Mouse (Mus musculus) MEL (cell line): ENCODE measurements around the gene Ppia. TPM values are rescaled to one million over a fixed set of nuclear protein-coding genes. Genes with fewer than 3 reads are reported as not detected.

Experiments
- DNase-seq: peaks from one replicate; pipeline ENCODE4 v3.0.0; 2011; ENCODE audit warnings: low read depth, low spot score
- H3K27ac ChIP-seq: 2 replicates; pipeline ENCODE4 v1.5.1; 2012; ENCODE audit warnings: low read depth, mild to moderate bottlenecking, control low read depth, low read length, moderate library complexity; ENCODE audit not compliant: control insufficient read depth
- H3K27me3 ChIP-seq, 2 experiments: fragments of 150-350 bp in 1 of 2; sonication (generic) in 1 of 2; 2 replicates each; pipeline ENCODE4 v1.6.1; 2012; ENCODE audit warnings: low read length in 2 of 2, mild to moderate bottlenecking in 2 of 2, improper control_type of control experiment in 1 of 2, moderate library complexity in 1 of 2; ENCODE audit not compliant: insufficient read depth in 2 of 2, control insufficient read depth in 1 of 2
- H3K36me3 ChIP-seq, 2 experiments: 2 replicates each; pipeline ENCODE4 v1.6.1; 2012 to 2014; ENCODE audit warnings: low read length in 2 of 2, improper control_type of control experiment in 1 of 2, inconsistent platforms in 1 of 2, mild to moderate bottlenecking in 1 of 2; ENCODE audit not compliant: insufficient read depth in 2 of 2, control insufficient read depth in 1 of 2
- H3K4me1 ChIP-seq, 2 experiments: fragments of 150-350 bp in 1 of 2; sonication (generic) in 1 of 2; 2 replicates each; pipeline ENCODE4 v1.6.1; 2012; ENCODE audit warnings: low read length in 2 of 2, improper control_type of control experiment in 1 of 2, mild to moderate bottlenecking in 1 of 2; ENCODE audit not compliant: insufficient read depth in 2 of 2, control insufficient read depth in 1 of 2
- H3K4me3 ChIP-seq, 2 experiments: fragments of 150-350 bp in 1 of 2; sonication (generic) in 1 of 2; 2 replicates each; pipeline ENCODE4 v1.5.1; 2012; ENCODE audit warnings: low read depth in 2 of 2, low read length in 2 of 2, mild to moderate bottlenecking in 2 of 2, moderate library complexity in 2 of 2, control low read depth in 1 of 2, improper control_type of control experiment in 1 of 2; ENCODE audit not compliant: control insufficient read depth in 1 of 2, insufficient read depth in 1 of 2
- H3K79me2 ChIP-seq: 2 replicates; pipeline ENCODE4 v1.6.1; 2012; ENCODE audit warnings: mild to moderate bottlenecking, low read length, moderate library complexity; ENCODE audit not compliant: control insufficient read depth, poor library complexity, insufficient read depth
- H3K9ac ChIP-seq: 2 replicates; pipeline ENCODE4 v1.6.1; 2012; ENCODE audit warnings: low read depth, mild to moderate bottlenecking, control low read depth, low read length, moderate library complexity; ENCODE audit not compliant: control insufficient read depth, poor library complexity, severe bottlenecking
- H3K9me3 ChIP-seq: fragments of 150-350 bp; sonication (generic); replicated peaks from 2 replicates; pipeline ENCODE4 v1.6.1; 2012; ENCODE audit warnings: mild to moderate bottlenecking, low read length, improper control_type of control experiment, moderate library complexity; ENCODE audit not compliant: insufficient read depth
- BHLHE40 ChIP-seq: IDR thresholded peaks from 2 replicates; pipeline ENCODE4 v1.6.1; 2012; ENCODE audit warnings: low read depth, mild to moderate bottlenecking, inconsistent platforms, low read length, improper control_type of control experiment, borderline replicate concordance
- CTCF ChIP-seq, 3 experiments: IDR thresholded peaks in 2 of 3; conservative IDR thresholded peaks in 1 of 3; 2 replicates each; pipeline ENCODE4 v1.5.1; 2011 to 2012; ENCODE audit warnings: low read length in 3 of 3, low read depth in 2 of 3, mild to moderate bottlenecking in 2 of 3, improper control_type of control experiment in 1 of 3, inconsistent platforms in 1 of 3, mixed read lengths in 1 of 3, moderate library complexity in 1 of 3; ENCODE audit not compliant: control insufficient read depth in 1 of 3, insufficient read depth in 1 of 3, poor library complexity in 1 of 3, severe bottlenecking in 1 of 3
- E2F4 ChIP-seq: IDR thresholded peaks from 2 replicates; pipeline ENCODE4 v1.6.1; 2011; ENCODE audit warnings: low read depth, low read length, improper control_type of control experiment, borderline replicate concordance
- EP300 ChIP-seq, 2 experiments: IDR thresholded peaks; 2 replicates each; pipeline ENCODE4 v1.6.1; 2011; ENCODE audit warnings: improper control_type of control experiment in 2 of 2, low read length in 2 of 2, low read depth in 1 of 2, mild to moderate bottlenecking in 1 of 2
- GATA1 ChIP-seq: IDR thresholded peaks from 2 replicates; pipeline ENCODE4 v1.6.1; 2011; ENCODE audit warnings: low read depth, low read length, improper control_type of control experiment
- KAT2A ChIP-seq: conservative IDR thresholded peaks from 2 replicates; pipeline ENCODE4 v1.6.1; 2012; ENCODE audit warnings: low read depth, low read length, improper control_type of control experiment, inconsistent platforms
- MAFK ChIP-seq: IDR thresholded peaks from 2 replicates; pipeline ENCODE4 v1.6.1; 2011; ENCODE audit warnings: low read depth, mild to moderate bottlenecking, low read length, improper control_type of control experiment, borderline replicate concordance
- MAX ChIP-seq: IDR thresholded peaks from 2 replicates; pipeline ENCODE4 v1.6.1; 2011; ENCODE audit warnings: low read length, improper control_type of control experiment
- MAZ ChIP-seq: IDR thresholded peaks from 2 replicates; pipeline ENCODE4 v1.6.1; 2012; ENCODE audit warnings: low read depth, mild to moderate bottlenecking, inconsistent platforms, low read length, improper control_type of control experiment
- NELFE ChIP-seq: IDR thresholded peaks from 2 replicates; pipeline ENCODE4 v1.6.1; 2011; ENCODE audit warnings: low read depth, low read length, improper control_type of control experiment
- POLR2AphosphoS5 ChIP-seq: IDR thresholded peaks from 2 replicates; pipeline ENCODE4 v1.6.1; 2012; ENCODE audit warnings: low read depth, borderline replicate concordance, mild to moderate bottlenecking, inconsistent platforms, low read length, moderate library complexity, mixed read lengths
- RAD21 ChIP-seq: IDR thresholded peaks from 2 replicates; pipeline ENCODE4 v1.6.1; 2011; ENCODE audit warnings: mild to moderate bottlenecking, low read depth, low read length, improper control_type of control experiment
- RCOR1 ChIP-seq: IDR thresholded peaks from 2 replicates; pipeline ENCODE4 v1.6.1; 2012; ENCODE audit warnings: low read depth, mild to moderate bottlenecking, inconsistent platforms, low read length, improper control_type of control experiment
- SIN3A ChIP-seq: IDR thresholded peaks from 2 replicates; pipeline ENCODE4 v1.6.1; 2012; ENCODE audit warnings: low read length, improper control_type of control experiment, inconsistent platforms
- SMC3 ChIP-seq: IDR thresholded peaks from 2 replicates; pipeline ENCODE4 v1.6.1; 2011; ENCODE audit warnings: low read depth, low read length, improper control_type of control experiment
- TAL1 ChIP-seq: IDR thresholded peaks from 2 replicates; pipeline ENCODE4 v1.6.1; 2012; ENCODE audit warnings: mild to moderate bottlenecking, inconsistent platforms, low read length, moderate library complexity, mixed read lengths
- UBTF ChIP-seq: IDR thresholded peaks from 2 replicates; pipeline ENCODE4 v1.6.1; 2012; ENCODE audit warnings: low read depth, mild to moderate bottlenecking, inconsistent platforms, low read length, improper control_type of control experiment, moderate library complexity, borderline replicate concordance; ENCODE audit not compliant: insufficient read depth
- ZC3H11A ChIP-seq: IDR thresholded peaks from 2 replicates; pipeline ENCODE4 v1.6.1; 2012; ENCODE audit warnings: low read depth, mild to moderate bottlenecking, inconsistent platforms, low read length, improper control_type of control experiment
- ZNF384 ChIP-seq: IDR thresholded peaks from 2 replicates; pipeline ENCODE4 v1.6.1; 2012; ENCODE audit warnings: low read depth, mild to moderate bottlenecking, inconsistent platforms, low read length, improper control_type of control experiment
- polyA plus RNA-seq, 2 experiments: library from polyadenylated mRNA; stranded (reverse) in 1 of 2; unstranded in 1 of 2; fragments of >175 nt in 1 of 2; fragments of >200 nt in 1 of 2; gene quantifications; 2 replicates each; pipeline versions ENCODE4 v1.2.1 to v1.2.4; 2012; ENCODE audit warnings: low replicate concordance in 2 of 2, low read depth in 1 of 2; ENCODE audit not compliant: insufficient read length in 2 of 2, insufficient read depth in 1 of 2, missing spikeins in 1 of 2
- total RNA-seq: library from RNA; depleted of rRNA; stranded (reverse); fragments of 300-350 nt; gene quantifications from 2 replicates; pipeline ENCODE4 v1.2.3, GENCODE M21; 2012

Gene Ppia
- total and polyA plus RNA-seq, 3 experiments, result 3,662 to 7,288 TPM; not detected in 1

DNA sequence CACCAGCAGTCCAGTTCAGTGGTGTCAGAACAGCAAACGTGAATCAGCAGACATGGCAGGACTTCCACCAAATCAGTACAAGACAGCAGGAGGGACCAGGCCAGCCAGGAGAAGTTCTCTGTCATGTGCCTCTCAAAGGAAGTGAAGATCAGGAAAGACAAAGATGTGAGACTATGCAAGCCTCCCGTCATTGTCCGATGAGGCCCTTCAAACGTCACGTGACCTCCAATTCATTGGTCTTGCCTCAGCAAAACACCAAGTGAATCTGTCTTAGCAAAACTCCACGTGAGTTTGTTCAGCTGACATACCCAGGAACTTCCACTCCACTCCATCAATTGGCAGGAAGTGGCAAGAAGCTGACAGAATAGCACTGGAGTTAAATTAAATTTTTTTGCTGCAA, 40.8 kb downstream of the Ppia start:
- Histone ChIP-seq H3K4me3 (no peak overlapping the region), H3K79me2 (no peaks in the 10 kb centered on the region), H3K27ac (no peak overlapping the region), H3K36me3 (no peaks in the 10 kb centered on the region), H3K27me3 (peaks cover 0 to 2% of the 10 kb centered on the region in 2 experiments; a peak in 2 of 4 replicates)
- TF ChIP-seq POLR2AphosphoS5 (no peak), ZC3H11A (no peak), CTCF (IDR thresholded peaks at IDR 0.05 in 2 of 3, conservative IDR thresholded peaks at IDR 0.05 in 1 of 3; ENCODE audit: control insufficient read depth in 1 of 3, insufficient read depth in 1 of 3, low read depth in 2 of 3, low read length in 3 of 3, poor library complexity in 1 of 3, severe bottlenecking in 1 of 3) (no peak), MAFK (no peak), SIN3A (no peak), TAL1 (no peak), EP300 (IDR thresholded peaks at IDR 0.05; ENCODE audit: low read depth in 1 of 2, low read length in 2 of 2) (no peak), NELFE (no peak), ZNF384 (no peak), KAT2A (no peak), MAX (no peak), E2F4 (no peak), BHLHE40 (no peak), GATA1 (no peak), UBTF (no peak), MAZ (no peak), RCOR1 (no peak)
- TF ChIP-seq, all 39 proteins: peak for 0
- Histone ChIP-seq H3K9me3 (no peaks in the 10 kb centered on the region), H3K4me1 (no peaks in the 10 kb centered on the region), H3K9ac (no peak overlapping the region)
- no peak for DNase-seq

- TF ChIP-seq RCOR1, result no peak
- peak; percentile 53 for TF ChIP-seq ZNF384
- TF ChIP-seq SMC3, result peak; percentile 37
- peak; percentile 6; the same call in 1 of the 2 replicates for TF ChIP-seq RAD21
- TF ChIP-seq CTCF (IDR thresholded peaks at IDR 0.05 in 2 of 3, conservative IDR thresholded peaks at IDR 0.05 in 1 of 3; ENCODE audit: control insufficient read depth in 1 of 3, insufficient read depth in 1 of 3, low read depth in 2 of 3, low read length in 3 of 3, poor library complexity in 1 of 3, severe bottlenecking in 1 of 3), result peak in 1 of 3 experiments; percentile 23; a peak in 2 of 6 replicates
- TF ChIP-seq, all 39 proteins: peak for 4
- 0 out of 4 replicates have a peak, but pooled peaks cover 2% of the 10 kb centered on the region in 2 experiments for H3K36me3 ChIP-seq
- H3K79me2 ChIP-seq, result peaks cover 2% of the 10 kb centered on the region; the same call in 1 of the 2 replicates
- no peaks in the 10 kb centered on the region for H3K9me3 ChIP-seq
- H3K4me3 ChIP-seq, result no peak overlapping the region
- peaks cover 0 to 6% of the 10 kb centered on the region in 2 experiments; a peak in 1 of 4 replicates for H3K4me1 ChIP-seq
- peak; percentile 68 for DNase-seq
- H3K27ac ChIP-seq, result no peak overlapping the region
- H3K9ac ChIP-seq, result no peak overlapping the region
- H3K27me3 ChIP-seq, result no peaks in the 10 kb centered on the region
Measured at GRCm38 (mm10) chr11:6463159-6463837, 48.1 kb downstream of the Ppia start.
